Mouse (Mus musculus): Measurements from ENCODE around the gene Lgals3bp.

Lgals3bp gene

GRCm38 (mm10) chr11:118360907-118361341 is 41.0 kb downstream of the Lgals3bp start:
- DNase-seq, result no peak

GRCm38 (mm10) chr11:118360491-118360890 is 41.4 kb downstream of the Lgals3bp start:
- DNase-seq, result no peak

GRCm38 (mm10) chr11:118355640-118356039 is 46.3 kb downstream of the Lgals3bp start, which contains the start of gene Timp2:
TSS of gene Timp2 (minus strand) at chr11:118355740.
- DNase-seq, result no peak

GRCm38 (mm10) chr11:118355205-118355604 is 46.7 kb downstream of the Lgals3bp start:
- peak; percentile 89 for DNase-seq

- no peak for DNase-seq
Measured at GRCm38 (mm10) chr11:118354636-118355191, 47.2 kb downstream of the Lgals3bp start.

GRCm38 (mm10) chr11:118349494-118349893 is 52.4 kb downstream of the Lgals3bp start:
- no peak for DNase-seq

GRCm38 (mm10) chr11:118348877-118349276 is 53.0 kb downstream of the Lgals3bp start:
- DNase-seq, result no peak

GRCm38 (mm10) chr11:118348419-118348818 is 53.5 kb downstream of the Lgals3bp start:
- DNase-seq, result no peak

GRCm38 (mm10) chr11:118347911-118348310 is 54.0 kb downstream of the Lgals3bp start:
- no peak for DNase-seq

- no peak for DNase-seq
Measured at GRCm38 (mm10) chr11:118347391-118347790, 54.5 kb downstream of the Lgals3bp start.

- DNase-seq, result no peak
Measured at GRCm38 (mm10) chr11:118346395-118347096, 55.3 kb downstream of the Lgals3bp start.

GRCm38 (mm10) chr11:118345693-118346092 is 56.2 kb downstream of the Lgals3bp start:
- DNase-seq, result no peak

GRCm38 (mm10) chr11:118343629-118344028 is 58.3 kb downstream of the Lgals3bp start:
- DNase-seq, result no peak

Measured in right cerebral cortex, adult 18-20 months (tissue).